Mouse (Mus musculus) cerebellum, adult 9-11 months (tissue): ENCODE results near the gene Dis3.

Source experiments
- DNase-seq: peaks from one replicate; pipeline ENCODE4 v3.0.0; 2022

The Dis3 gene

DNA sequence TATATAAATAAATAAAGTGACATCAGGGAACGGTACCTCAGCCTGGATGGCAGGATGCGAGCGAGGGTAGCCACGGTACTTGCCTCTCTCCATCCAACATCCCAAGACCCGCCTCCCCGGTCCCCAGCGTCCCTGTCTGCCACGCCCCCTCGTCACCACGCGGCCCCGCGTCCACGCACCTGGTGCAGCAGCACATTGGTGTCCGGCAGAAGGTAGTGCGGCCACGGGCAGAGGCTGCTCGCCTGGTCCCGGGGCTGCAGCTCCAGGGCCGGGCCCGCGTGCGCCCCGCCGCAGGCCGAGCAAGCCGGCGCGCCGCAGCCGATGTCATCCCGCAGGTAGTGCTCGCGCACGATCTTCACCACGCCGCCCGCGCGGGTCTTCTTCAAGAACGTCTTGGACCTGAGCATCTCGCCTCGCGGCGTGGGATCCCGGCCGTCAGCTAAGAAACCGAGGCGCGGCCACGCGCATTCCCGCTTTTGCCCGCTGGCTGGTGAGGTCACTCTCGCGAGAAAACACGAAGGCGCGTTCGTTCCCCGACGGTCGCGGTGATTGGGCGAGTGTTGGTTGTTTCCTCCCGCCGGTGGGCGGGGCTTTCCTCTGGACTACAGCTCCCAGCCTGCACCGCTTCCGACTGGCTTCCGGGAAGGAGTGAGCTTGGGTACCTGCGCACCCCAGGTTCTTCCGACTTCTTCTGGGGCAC, at the start of gene Dis3, which contains the start of gene Pibf1:
Gene Dis3, minus strand, starts transcription at position 504 of the 700 bp plus-strand sequence.
Gene Pibf1, plus strand, starts transcription at position 158 of the 700 bp plus-strand sequence.
- peak; percentile 99 for DNase-seq

DNA sequence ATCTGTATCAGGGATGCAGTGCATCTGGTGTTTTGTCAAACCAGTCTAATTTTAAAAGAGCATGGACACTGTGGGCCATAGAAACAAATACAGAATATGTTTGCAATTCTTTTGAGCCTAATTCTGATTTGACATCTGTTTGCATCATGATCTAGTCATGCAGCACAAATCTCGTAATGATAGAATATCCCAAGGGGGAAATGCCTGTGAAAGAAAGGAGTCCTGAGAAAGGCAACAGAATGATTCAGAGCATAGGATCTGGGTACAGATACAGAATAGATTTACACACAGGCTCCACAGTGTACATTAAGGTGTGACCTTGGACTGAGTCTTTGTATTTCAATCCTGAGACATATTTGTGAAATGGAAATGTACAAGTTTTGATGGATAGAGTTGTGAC, 47.3 kb upstream of the Dis3 start:
- DNase-seq, result no peak

DNA sequence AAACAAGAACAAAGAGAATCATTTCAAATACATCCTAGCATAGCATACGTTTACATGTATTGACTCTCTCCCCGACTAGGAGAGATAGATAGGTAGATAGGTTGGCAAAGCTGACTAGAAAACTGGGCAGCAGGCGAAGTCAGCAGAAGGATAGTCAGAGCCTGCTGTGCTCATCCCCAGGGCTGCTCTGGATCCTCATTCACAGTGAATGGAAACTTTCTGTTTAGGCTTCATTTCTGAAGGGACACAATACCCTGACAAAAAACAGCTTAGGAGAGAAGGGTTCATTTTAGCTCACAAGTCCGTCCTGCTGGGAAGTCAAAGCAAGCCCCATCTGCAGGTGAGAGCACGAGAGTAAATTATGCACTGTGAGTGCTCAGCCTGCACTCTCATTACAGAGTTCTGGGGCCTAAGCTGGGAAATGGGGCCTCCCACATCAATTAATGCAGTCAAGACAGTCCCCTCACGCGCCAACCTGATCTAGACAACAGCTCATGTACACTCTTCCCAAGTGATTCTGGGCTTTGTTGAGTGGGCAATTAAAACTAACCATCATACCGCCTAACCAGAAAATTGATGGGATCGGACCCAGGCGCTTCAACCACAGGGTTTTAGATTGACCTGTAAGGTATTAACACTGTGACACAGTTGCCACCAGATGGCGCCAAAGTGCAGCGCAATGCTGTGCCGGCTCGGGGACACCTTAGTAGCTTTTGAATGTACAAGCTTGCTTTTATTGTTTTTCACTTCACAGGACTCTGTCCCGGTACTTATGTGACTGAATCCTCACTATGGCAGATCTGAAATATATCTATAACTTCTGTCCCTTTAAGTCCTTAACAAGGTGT, 42.4 kb upstream of the Dis3 start:
- DNase-seq, result peak; percentile 69

DNA sequence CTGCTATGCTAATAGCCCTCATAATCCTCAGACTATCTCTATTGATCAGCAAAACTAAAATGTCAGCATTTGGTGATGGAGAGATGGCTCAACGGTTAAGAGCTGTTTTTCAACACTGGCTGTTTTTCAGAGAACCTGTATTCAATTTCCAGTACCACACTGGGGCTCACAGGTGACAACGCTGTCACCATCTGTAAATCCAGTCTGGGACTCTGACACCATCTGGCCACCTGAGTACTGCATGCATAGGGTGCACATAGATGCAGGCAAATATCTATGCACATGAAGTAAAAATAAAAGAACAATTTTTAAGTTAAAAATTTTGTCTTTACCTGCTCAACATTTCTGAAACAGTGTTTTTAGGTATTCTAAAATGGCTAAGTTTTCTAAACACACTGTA, 40.5 kb upstream of the Dis3 start:
- peak; percentile 52 for DNase-seq

DNA sequence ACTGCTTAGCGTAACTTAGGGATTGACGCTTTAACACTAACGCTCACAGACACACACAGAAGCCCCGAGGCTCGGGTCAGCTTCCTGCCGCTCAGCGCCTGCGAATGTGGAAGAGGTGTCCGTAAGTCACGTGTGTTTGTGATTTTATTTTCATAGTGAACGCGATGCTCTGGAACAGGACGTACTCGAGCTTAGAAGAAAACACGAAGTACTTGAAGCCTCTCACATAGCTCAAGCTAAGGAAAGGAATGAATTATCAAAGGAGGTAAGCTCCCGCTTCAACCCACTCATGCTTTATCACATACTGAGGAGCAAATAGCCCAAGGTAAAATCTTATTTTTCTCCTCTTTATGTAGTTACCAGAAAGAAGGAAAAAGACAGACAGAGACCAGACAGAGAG, 36.7 kb upstream of the Dis3 start:
- DNase-seq, result no peak

DNA sequence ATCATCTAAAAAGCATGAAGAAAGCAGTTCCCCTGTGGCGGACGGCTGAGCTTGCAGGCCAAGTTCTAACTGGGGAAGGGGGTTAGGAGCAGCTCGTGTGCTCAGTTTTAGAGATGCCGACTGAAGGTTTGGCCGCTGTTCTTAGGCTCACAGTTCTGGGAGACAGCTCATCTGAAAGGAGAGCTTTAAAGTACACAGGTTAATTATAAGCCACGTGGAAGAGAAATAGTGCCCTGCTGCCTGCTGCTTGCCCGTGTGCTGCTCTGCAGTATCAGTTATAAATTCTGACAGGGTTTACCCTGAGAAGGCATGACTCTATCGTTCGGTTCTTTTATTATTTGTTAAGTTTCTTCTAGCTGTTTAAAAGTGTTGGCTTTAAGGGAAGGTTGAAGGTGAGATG, 36.2 kb upstream of the Dis3 start:
- no peak for DNase-seq

DNA sequence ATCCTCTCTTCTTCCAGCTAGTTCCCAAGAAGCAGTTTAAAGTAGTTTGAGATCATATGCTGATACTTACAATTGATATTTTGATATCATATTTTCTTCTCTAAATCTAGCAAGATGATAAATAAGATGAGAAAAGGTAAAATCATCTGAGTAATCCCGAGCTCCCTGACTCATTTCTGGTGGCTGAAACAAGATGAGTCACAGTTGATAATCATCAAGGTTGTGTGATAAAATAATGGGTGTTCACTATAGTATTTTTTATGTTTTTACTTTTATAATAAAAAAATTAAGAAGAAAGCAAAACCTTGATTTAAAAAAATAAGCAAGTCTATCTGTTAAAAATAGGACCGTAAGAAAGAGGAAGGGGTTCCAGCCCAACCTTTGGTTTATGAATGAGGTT, 34.5 kb upstream of the Dis3 start:
- no peak for DNase-seq

DNA sequence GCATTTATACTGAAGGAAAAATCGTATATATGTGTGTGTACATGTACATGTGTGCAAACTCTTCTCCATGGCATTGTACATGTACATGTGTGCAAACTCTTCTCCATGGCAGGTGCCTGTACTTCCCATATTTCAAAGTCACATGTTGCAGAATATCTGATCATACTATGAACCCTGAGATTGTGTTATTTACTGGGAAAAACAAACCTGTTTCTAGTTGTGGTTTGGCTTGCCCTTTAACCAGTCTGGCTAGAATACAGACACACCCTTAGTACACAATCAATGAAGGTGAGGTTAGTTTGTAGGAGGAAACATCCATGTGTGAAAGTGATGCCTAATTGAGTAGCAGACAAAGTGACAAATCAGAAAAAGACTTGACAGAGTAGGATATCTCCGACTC, 29.5 kb upstream of the Dis3 start:
- DNase-seq, result no peak

DNA sequence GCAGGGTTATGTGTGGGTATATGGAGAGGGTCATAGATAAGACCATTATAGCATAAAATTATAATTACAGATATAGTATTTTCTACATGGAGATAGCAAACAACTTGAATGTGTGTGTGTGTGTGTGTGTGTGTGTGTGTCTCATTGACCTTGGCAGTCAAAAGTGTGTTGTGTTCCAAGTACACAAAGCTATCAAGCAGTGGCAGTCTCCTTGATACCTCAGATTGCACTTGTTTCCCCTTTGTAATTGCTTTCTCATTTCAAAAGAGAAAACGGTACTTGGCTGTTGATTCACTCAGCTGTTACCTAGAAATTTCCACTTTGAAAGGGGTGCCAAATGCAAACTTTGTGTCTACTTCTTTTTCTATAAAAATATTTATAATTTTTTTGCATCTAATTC, 27.9 kb upstream of the Dis3 start:
- no peak for DNase-seq

DNA sequence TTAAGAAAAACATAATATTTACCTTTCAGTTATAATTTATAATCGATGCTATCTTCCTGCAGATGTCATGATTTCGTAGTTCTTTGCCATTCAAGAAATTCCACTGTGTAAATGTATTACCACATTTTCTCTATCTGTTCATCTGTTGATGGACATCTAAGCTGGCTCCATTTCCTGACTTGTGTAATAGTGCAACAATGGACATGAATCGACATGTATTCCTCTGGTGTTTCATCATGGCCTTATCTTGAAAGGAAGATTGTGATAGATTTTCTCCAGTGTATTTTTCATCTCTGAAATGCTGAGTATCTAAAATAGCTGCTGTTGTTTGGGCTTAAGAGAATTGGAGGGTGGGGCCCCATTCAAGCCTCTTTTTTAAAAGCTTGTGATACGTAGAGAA, 27.1 kb upstream of the Dis3 start:
- no peak for DNase-seq

DNA sequence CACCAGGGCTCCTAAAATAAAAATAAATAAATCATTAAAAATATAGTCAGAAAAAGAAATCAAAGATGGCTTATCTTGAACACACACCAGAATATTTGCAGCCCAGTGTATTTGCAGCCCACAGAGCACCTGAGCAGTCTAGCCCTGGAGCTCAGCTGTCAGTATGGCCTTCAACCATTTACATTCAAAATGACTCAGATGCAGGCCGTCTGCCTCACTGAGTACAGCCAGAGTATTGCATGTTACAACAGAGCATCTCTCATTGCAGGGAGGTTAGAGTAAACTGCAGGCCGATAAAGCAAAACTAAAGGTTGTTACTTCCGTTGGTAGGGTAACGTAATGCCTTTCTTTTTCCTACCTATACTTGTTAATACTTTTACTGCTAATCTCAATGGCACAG, 24.5 kb upstream of the Dis3 start:
- DNase-seq, result no peak

DNA sequence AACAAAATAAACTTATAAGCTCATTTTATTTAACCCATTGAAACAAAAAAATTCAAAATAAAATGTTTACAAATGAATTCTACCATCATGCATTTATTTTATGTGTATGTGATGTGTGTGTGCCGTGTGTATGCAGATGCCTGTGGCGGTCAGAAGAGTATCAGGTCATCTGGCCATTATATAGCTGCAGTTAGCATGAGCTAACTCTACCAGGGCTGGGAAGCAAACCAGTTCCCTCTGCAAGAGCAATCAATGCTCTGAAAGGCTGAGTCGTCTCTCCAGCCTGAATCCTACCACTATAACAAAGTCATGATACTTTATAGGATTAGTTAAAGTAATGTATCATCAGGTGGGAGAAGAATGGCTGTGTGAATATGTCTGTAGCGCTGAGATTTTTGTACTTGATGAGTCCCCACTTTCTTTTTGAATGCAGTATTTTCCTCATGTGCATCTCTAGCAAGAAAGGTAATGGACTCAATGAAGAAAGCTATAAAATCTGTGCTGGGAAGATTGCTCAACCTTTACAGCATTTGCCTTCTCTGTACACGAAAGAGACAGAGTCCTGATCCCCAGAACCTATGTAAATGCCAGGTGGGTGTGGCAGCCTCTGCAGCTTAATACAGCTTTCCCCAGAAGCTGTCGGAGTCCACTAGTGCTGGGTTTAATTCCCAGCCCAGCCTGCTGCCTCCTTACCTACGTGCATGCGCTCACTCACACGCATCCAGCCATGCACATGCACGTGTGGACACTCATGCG, 22.2 kb upstream of the Dis3 start:
- DNase-seq, result no peak

DNA sequence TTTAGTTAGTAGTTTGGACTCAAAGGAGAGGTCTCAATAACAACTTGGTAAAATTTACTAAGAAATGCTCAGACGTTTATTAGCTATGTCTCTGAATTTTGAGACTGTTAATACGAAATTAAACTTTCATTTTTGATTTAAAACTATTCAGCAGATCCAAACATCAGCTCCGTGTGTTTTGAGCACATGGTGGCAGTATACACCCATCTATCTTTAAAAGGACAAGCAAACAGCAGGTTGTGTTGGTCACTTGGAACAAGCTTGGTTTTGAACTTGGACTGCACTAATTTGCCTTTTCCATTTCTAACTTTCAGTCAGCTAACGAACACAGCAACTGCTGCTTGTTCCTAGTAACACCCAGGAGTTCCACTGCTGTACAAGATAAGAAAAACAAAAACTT, 18.0 kb upstream of the Dis3 start:
- DNase-seq, result no peak

DNA sequence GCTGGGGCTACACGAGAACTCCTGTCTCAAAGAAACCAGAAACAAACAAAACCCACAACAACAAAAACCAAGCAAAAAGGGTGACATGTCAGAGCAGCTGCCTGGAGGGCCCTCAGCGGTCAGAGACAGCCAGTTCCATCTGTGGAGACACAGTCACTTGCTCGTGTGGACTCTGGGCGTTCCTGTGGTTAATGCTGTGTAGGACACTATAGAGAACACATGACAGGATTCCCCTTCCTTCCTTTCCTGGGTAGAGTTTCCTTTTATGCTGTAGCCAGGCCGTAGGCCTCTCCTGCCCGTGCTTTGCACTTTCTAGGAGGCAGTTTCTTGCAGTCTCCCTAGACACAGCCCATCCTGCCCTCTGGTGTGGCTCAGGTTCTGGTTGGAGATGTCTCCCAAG, 9.2 kb upstream of the Dis3 start:
- no peak for DNase-seq

DNA sequence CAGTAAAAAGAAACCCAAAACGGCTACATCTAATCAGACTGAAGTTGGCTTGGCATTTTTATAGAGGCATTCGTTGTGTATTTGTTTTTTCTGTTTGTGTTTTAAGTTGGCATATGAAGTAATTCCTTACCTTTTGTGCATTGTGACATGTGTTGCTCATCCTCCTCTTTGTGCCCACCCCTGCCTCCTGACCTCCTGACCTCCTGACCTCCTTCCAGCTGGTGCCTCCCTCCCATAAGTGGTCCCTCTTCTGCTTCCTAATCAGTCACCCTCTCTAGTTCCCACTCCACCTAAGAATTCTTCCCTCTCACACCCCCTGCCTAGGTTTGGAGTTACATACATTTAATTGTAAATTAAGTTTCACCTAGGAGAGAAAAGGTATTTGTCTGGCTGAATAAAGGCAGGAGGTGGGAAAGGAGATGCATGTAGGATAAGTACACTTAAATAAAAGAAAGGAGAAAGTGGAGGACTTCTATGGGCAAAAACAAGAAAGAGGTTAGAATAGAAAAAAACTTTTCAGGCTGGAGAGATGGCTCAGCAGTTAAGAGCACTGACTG, 8.1 kb upstream of the Dis3 start:
- no peak for DNase-seq

DNA sequence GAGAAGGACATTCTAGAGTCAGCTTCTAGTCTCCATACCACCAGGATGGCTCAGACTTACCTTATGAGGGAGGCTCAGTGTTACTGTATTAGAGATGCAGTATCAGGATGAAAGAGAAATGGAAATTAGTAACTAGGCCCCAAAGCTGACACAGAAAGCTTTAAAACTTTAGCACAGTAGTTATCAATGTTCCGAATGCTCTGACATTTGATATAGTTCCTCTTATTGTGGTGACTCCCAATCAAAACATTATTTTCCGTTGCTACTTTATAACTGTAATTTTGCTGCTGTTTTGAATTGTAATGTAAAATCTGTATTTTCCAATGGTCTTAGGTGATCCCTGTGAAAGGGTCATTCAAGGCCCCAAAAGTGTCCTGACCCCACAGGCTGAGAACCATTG, 7.1 kb upstream of the Dis3 start:
- no peak for DNase-seq

DNA sequence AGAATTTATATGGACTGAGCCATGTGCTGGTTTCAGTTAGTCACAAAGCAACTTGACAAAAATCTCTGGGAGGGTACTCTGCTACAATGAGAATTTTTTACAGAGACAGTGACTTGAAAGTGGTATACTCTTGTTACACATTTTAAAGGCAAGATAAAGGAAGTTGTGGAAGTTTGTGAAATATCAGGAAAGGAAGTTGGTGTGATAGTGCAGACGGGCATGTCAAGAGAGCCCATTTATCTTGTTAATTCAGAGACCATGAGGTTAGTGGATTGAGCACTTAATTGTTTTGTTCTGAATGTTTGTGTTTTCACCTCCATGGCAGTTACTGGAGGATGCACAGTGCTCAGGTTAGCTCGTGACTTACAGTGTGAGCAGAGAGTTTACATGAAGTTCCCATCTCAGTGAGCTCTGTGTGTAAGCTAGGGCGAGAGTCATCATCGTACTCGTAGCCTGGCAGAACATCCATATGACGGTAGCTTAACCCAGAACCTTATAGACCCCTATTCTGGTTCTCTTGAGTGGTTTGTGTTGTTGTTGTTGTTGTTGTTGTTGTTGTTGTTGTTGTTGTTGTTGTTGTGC, 5.1 kb upstream of the Dis3 start:
- DNase-seq, result no peak

DNA sequence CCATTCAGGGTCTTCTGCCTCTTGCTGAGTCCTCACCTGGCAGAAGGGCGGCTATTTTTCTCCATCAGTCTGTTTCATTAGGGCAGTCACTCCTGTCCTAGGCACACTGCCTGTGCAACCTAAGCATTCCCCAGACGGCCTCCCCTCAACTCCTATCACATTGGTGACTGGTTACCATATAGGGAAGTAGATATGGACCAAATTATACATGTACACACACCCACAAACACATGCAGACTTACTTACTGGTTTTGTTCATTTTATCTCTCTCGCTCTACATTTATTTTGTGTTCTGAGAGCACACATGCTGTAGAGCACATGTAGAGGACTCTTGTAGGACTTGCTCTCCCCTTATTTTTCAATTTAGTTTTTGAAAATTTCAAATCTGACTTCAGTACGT, 3.5 kb upstream of the Dis3 start:
- no peak for DNase-seq

DNA sequence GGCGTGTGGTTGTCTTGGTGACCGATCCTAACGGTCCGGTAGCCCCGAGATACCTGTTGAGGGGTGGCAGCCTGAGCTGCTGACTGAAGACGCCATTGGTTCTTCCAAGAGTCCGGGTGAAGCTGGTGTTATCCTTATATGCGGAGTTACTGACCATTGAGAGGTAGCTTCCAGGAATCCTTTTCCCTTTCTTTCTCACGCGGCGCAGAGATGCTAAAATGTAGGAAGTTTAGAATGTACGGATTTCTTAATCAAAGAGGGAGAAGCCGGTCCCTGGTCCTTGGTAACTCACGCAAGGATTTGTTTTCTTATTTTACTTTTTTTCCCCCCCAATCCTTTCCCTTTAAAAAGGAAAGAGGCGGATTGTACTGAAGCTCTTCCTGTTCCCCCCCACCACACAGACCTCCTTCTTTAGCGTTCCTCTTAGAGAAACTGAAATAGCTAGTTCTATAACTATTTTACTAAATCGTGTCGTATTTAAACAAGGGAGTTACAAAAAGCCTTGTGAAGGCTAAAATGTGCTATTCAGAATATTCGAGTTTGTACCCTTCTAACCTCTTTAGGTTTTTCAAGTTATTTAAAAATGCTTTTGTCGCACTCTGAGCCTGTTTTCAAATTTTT, 507 bp upstream of the Dis3 start:
- DNase-seq, result no peak

DNA sequence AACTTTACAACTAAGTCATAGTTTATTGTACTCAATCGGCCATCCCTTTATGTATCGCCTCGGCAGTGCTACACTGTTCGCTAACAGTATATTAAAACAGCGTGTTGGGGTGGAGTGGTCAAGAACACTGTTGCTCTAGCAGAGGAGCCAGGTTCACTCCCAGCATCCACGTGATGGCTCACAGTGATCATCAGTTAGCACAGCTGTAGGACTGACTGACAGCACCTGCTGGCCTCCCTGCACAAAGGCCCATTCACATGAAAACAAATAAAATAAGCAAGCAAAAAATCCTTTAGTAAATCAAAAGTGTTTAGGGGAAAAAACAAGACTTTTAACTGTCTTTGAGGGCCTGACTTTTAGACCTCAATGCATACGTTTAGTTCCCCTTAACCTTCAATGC, 10.6 kb downstream of the Dis3 start:
- DNase-seq, result no peak

DNA sequence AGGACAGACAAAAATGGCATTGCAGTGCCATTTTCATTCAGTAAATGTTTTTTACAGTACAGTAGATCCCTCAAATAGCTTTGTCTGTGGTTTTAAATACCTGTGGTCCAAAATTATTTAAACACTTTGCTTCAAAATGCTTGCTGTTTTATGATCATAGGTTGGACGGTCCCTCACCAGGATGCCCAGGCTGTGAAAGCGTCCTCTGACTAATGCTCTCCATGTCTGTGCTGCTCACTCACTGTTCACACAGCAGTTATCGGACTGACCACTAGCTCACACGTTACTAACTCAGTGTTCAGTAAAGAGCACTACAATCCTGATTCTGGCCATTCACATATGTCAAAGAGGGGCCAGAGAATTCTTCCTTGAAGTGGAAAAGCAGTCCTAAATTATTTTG, 28.4 kb downstream of the Dis3 start:
- no peak for DNase-seq

DNA sequence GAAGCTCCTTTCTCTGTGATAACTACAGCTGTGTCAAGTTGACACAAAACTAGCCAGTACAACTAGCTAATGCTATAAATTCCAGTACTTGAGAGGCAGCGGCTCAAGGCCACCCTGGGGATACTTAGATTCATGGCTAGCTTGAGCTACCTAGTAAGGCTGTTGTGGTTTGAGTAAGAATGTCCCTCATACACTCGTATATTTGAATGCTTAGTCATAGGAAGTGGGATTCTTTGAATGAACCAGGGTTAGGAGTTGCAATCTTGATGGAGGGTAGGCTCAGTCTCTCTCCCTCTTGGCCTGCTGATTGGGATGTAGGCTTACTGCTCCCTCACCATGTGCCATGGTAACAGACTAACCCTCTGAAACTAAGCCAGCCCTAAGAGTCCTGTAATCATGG, 36.5 kb downstream of the Dis3 start:
- DNase-seq, result no peak

DNA sequence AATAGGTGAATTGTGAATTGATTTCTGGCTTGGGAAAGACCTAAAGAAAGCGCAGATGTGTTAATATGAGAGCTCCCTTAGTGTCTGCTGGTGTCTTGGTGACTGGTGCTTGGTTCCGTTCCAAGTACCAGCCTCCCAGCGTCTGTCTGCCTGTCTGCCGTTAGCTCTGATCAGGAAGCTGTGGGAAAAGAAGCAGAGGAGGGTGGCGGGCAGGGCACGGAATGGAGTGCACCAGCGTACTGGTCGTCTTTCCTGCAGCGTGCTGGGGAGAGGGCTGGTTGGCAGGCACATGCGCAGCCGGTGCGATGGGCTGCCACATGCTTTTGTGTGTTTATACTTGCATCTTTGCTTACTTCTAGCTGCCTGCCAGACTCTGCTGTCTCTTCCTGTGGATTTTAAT, 39.0 kb downstream of the Dis3 start:
- peak; percentile 16 for DNase-seq
